Mouse (Mus musculus) MEL (cell line): Measurements from ENCODE around the gene Ercc5.
A peak's percentile ranks its signal among the peaks of the same experiment; 100 is the strongest.

ENCODE experiments used
- BHLHE40 ChIP-seq: IDR thresholded peaks from 2 replicates; pipeline ENCODE4 v1.6.1; 2012; ENCODE audit warnings: low read depth, mild to moderate bottlenecking, inconsistent platforms, low read length, improper control_type of control experiment, borderline replicate concordance
- CTCF ChIP-seq, 3 experiments: IDR thresholded peaks in 2 of 3; conservative IDR thresholded peaks in 1 of 3; 2 replicates each; pipeline ENCODE4 v1.5.1; 2011 to 2012; ENCODE audit warnings: low read length in 3 of 3, low read depth in 2 of 3, mild to moderate bottlenecking in 2 of 3, improper control_type of control experiment in 1 of 3, inconsistent platforms in 1 of 3, mixed read lengths in 1 of 3, moderate library complexity in 1 of 3; ENCODE audit not compliant: control insufficient read depth in 1 of 3, insufficient read depth in 1 of 3, poor library complexity in 1 of 3, severe bottlenecking in 1 of 3
- EP300 ChIP-seq, 2 experiments: IDR thresholded peaks; 2 replicates each; pipeline ENCODE4 v1.6.1; 2011; ENCODE audit warnings: improper control_type of control experiment in 2 of 2, low read length in 2 of 2, low read depth in 1 of 2, mild to moderate bottlenecking in 1 of 2
- HCFC1 ChIP-seq: IDR thresholded peaks from 2 replicates; pipeline ENCODE4 v1.6.1; 2012; ENCODE audit warnings: low read depth, mild to moderate bottlenecking, inconsistent platforms, low read length, improper control_type of control experiment, moderate library complexity
- JUND ChIP-seq: IDR thresholded peaks from 2 replicates; pipeline ENCODE4 v1.6.1; 2011; ENCODE audit warnings: low read depth, mild to moderate bottlenecking, improper control_type of control experiment, low read length
- MAX ChIP-seq: IDR thresholded peaks from 2 replicates; pipeline ENCODE4 v1.6.1; 2011; ENCODE audit warnings: low read length, improper control_type of control experiment
- POLR2A ChIP-seq, 2 experiments: IDR thresholded peaks; 2 replicates each; pipeline ENCODE4 v1.6.1; 2011 to 2012; ENCODE audit warnings: low read length in 2 of 2, mild to moderate bottlenecking in 2 of 2, control low read depth in 1 of 2, improper control_type of control experiment in 1 of 2, low read depth in 1 of 2, moderate library complexity in 1 of 2; ENCODE audit not compliant: control insufficient read depth in 1 of 2, insufficient read depth in 1 of 2, poor library complexity in 1 of 2
- POLR2AphosphoS2 ChIP-seq: IDR thresholded peaks from 2 replicates; pipeline ENCODE4 v1.6.1; 2011; ENCODE audit warnings: low read length, improper control_type of control experiment
- RAD21 ChIP-seq: IDR thresholded peaks from 2 replicates; pipeline ENCODE4 v1.6.1; 2011; ENCODE audit warnings: mild to moderate bottlenecking, low read depth, low read length, improper control_type of control experiment
- TCF12 ChIP-seq: IDR thresholded peaks from 2 replicates; pipeline ENCODE4 v1.6.1; 2014; ENCODE audit warnings: low read depth, mild to moderate bottlenecking, inconsistent platforms, low read length, improper control_type of control experiment, moderate library complexity
- USF1 ChIP-seq: IDR thresholded peaks from 2 replicates; pipeline ENCODE4 v1.6.1; 2014; ENCODE audit warnings: low read depth, mild to moderate bottlenecking, inconsistent platforms, low read length, improper control_type of control experiment, moderate library complexity
- ZC3H11A ChIP-seq: IDR thresholded peaks from 2 replicates; pipeline ENCODE4 v1.6.1; 2012; ENCODE audit warnings: low read depth, mild to moderate bottlenecking, inconsistent platforms, low read length, improper control_type of control experiment
- ZKSCAN1 ChIP-seq: IDR thresholded peaks from 2 replicates; pipeline ENCODE4 v1.6.1; 2012; ENCODE audit warnings: low read depth, mild to moderate bottlenecking, inconsistent platforms, low read length, improper control_type of control experiment, moderate library complexity
- ZNF384 ChIP-seq: IDR thresholded peaks from 2 replicates; pipeline ENCODE4 v1.6.1; 2012; ENCODE audit warnings: low read depth, mild to moderate bottlenecking, inconsistent platforms, low read length, improper control_type of control experiment

DNA sequence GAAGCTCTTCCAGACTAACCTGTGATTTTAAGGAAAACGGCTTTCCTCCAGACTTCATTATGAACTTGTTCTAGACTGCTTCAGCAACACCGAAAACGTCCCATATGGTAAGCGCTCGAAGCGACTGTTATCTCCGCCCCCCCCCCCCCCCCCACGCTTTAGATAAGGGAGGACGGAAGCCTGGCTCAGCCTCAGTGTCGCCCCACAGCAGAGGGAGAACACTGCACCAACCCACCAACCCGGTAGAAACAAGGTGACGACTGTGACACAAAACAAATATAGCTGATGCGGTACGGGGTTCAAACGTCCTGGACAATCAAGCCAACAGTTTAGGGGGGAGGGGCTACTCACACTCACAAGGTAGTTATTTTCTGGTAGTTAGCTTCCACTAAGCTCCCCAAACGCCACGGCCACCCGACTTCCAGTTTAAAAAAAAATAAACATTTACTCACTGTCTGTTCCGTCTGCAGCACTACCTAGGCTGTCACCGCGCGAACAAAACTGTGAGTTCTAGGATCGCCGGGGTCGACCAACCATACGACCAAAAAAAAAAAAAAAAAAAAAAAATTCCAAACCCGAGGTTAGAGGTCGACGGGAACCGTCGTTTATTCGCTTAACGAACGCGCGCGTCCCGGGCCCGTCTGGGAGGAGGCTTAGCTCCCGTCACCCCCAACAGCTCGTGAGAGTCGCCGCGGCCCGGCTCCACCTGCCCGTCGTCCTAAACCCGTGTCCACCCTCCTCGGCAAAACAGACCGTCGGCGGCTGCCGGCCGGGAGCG, 45.9 kb upstream of the Ercc5 start:
- TF ChIP-seq BHLHE40 (no peak), CTCF (IDR thresholded peaks at IDR 0.05 in 2 of 3, conservative IDR thresholded peaks at IDR 0.05 in 1 of 3; ENCODE audit: control insufficient read depth in 1 of 3, insufficient read depth in 1 of 3, low read depth in 2 of 3, low read length in 3 of 3, poor library complexity in 1 of 3, severe bottlenecking in 1 of 3) (no peak), ZKSCAN1 (no peak), TCF12 (0 out of 2 replicates have a peak, but pooled peaks have one; percentile 20), HCFC1 (peak; percentile 53; the same call in 1 of the 2 replicates), JUND (no peak), EP300 (IDR thresholded peaks at IDR 0.05; ENCODE audit: low read depth in 1 of 2, low read length in 2 of 2) (0 out of 4 replicates have a peak, but pooled peaks of 1 of the 2 experiments have one; percentile 17), RAD21 (no peak), ZNF384 (peak; percentile 87), POLR2A (IDR thresholded peaks at IDR 0.05; ENCODE audit: control insufficient read depth in 1 of 2, insufficient read depth in 1 of 2, low read depth in 1 of 2, low read length in 2 of 2, poor library complexity in 1 of 2) (no peak), ZC3H11A (no peak), USF1 (no peak), POLR2AphosphoS2 (no peak), MAX (no peak)
